Mouse (Mus musculus) frontal cortex, postnatal 25 days (tissue): ENCODE results near the gene Olfr381.
"Not testable (repeated sequence)": the region's sequence is repeated elsewhere in the genome, so short reads cannot be mapped to it uniquely, and the experiment has no call there.

ENCODE experiments used
- DNase-seq, 2 experiments: peaks; one replicate each; pipeline ENCODE4 v3.0.0; 2022; ENCODE audit warnings: low spot score in 2 of 2

Olfr381 gene

DNA sequence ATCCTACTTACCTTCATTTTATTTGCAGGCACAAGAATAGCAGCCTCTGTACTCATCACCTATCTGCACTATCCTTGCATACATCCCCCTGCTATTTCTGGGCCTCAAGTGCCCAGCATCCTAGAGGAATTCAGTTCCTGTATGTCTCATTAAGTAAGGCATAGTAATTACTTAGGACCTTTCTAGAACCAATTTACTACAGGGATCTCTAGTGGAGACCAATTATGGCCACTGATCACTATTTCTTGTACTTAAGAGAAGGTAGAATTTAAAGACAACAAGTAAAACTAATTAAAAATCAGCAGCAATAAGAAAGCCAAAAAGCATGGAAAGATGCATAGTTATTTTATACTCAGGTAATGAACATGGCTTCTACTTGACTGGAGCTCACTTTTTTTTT is at the start of gene Olfr381:
Gene Olfr381 (minus strand): TSS at position 101 of the 400 bp plus-strand sequence.
- DNase-seq, result no peak

GRCm38 (mm10) chr11:73528971-73529370 is 37.6 kb upstream of the Olfr381 start:
- DNase-seq, result not testable (repeated sequence)

- DNase-seq, result no peak
Observed at GRCm38 (mm10) chr11:73517097-73517496, 25.7 kb upstream of the Olfr381 start, which contains the start of gene Olfr382. TSS of gene Olfr382 (minus strand) at chr11:73517197.

DNA sequence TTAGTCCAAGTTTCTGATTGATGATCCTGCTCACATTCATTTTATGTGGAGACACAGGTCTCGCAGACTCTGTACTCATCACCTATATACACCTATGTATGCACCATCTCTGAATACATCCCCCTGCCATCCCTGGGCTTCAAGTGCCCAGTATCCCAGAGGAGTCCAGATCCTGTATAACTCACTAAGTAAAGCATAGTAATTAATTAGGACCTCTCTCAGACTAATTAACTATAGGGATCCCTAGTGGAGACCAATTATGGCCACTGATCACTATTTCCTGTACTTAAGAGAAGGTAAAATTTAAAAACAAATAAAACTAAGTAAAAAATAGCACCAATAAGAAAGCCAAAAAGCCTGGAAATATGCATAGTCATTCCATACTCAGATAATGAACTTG is 34.0 kb downstream of the Olfr381 start, which contains the start of gene Olfr380:
Gene Olfr380 (minus strand): TSS at position 101 of the 400 bp plus-strand sequence.
- DNase-seq, result no peak
